In genomic region chr8:109760221-109760620, GRCm38 (mm10) we compare ENCODE assay signal across 16 mouse cellular contexts. TPM values are rescaled to one million over a fixed set of nuclear protein-coding genes. Genes with fewer than 3 reads are reported as not detected.
DNase-seq lines count a peak whose midpoint lies in the region; ATAC-seq and TF ChIP-seq lines count a peak whose summit lies in the region.
"Had no signal": no experiment of that assay in that cellular context is flagged by ENCODE, and none has a peak within 500 bp of the region (broad histone marks: within the 10 kb centered on the region; RNA-seq: fewer than 3 reads in every experiment).

No protein-coding gene starts in this region.

- H3K36me3 ChIP-seq in liver, adult 2 months (ENCODE audit: control insufficient read depth, insufficient read depth, low read length): no peaks in the 10 kb centered on the region
- H3K36me3 ChIP-seq in C2C12 (ENCODE audit: control insufficient read depth, insufficient read depth): no peaks in the 10 kb centered on the region
- H3K36me3 ChIP-seq: midbrain, embryonic 10.5 days; neural tube, embryonic 15.5 days; stomach, embryonic 15.5 days had no signal

- TF ChIP-seq CTCF in liver, adult 2 months (IDR thresholded peaks at IDR 0.05; ENCODE audit: low read depth, low read length): no peak
- TF ChIP-seq CTCF in C2C12 (IDR thresholded peaks at IDR 0.05; ENCODE audit: control insufficient read depth, insufficient read depth, insufficient read length): no peak

- H3K27me3 ChIP-seq in liver, adult 2 months (ENCODE audit: control insufficient read depth, insufficient read depth, low read length): no peaks in the 10 kb centered on the region
- no peaks in the 10 kb centered on the region for H3K27me3 ChIP-seq in C2C12 (ENCODE audit: control insufficient read depth, insufficient read depth, insufficient read length)
- H3K27me3 ChIP-seq: neural tube, embryonic 15.5 days; Patski; stomach, embryonic 15.5 days had no signal

- H3K27ac ChIP-seq in liver, adult 2 months (replicated peaks; ENCODE audit: insufficient read depth, low read depth, low read length): no peak overlapping the region
- H3K27ac ChIP-seq: midbrain, embryonic 10.5 days; neural tube, embryonic 15.5 days; stomach, embryonic 15.5 days had no signal

- 0% methylated on average over 1 of the region's 1 CpGs for WGBS in liver, adult 2 months

- no peak overlapping the region for H3K4me3 ChIP-seq in liver, adult 2 months (ENCODE audit: insufficient read depth, low read depth, low read length)
- no peak overlapping the region for H3K4me3 ChIP-seq in C2C12 (ENCODE audit: insufficient read depth, poor library complexity, severe bottlenecking)
- H3K4me3 ChIP-seq: erythroblast, embryonic 14.5 days; midbrain, embryonic 10.5 days; neural tube, embryonic 15.5 days; stomach, embryonic 15.5 days had no signal

- no peak overlapping the region for H3K9ac ChIP-seq in liver, adult 2 months (ENCODE audit: low read depth, low read length)
- H3K9ac ChIP-seq: forebrain, postnatal 0 days; lung, embryonic 14.5 days; neural tube, embryonic 15.5 days; stomach, embryonic 15.5 days had no signal

- peak; percentile 35 to 69 for DNase-seq in adrenal gland, adult (ENCODE audit: inconsistent age in 2 of 2, low spot score in 1 of 2)
- DNase-seq in adrenal gland, postnatal 4 days (ENCODE audit: low spot score in 2 of 2): no peak
- peak; percentile 87 for DNase-seq in liver, adult 2 months (ENCODE audit: extremely low read depth, low read depth, low spot score)
- no peak for DNase-seq in liver
- DNase-seq in kidney, adult 9 months: peak; percentile 59
- no peak for DNase-seq in spleen, postnatal 14 days (ENCODE audit: low spot score in 2 of 2)
- DNase-seq: forebrain, postnatal 0 days; lung, embryonic 14.5 days had no signal

- no peaks in the 10 kb centered on the region for H3K79me2 ChIP-seq in liver, adult 2 months (ENCODE audit: control insufficient read depth, insufficient read depth, low read length)
- H3K79me2 ChIP-seq in C2C12 (ENCODE audit: control insufficient read depth, insufficient read depth): no peaks in the 10 kb centered on the region

- no peaks in the 10 kb centered on the region for H3K79me3 ChIP-seq in C2C12 (ENCODE audit: low read depth)

- TF ChIP-seq POLR2A in liver, adult 2 months (IDR thresholded peaks at IDR 0.05; ENCODE audit: extremely low read depth, insufficient read depth, low read length): no peak

- no peak for ATAC-seq in erythroblast, adult 5-6 weeks (replicated peaks; ENCODE audit: low FRiP score, poor library complexity, severe bottlenecking)
- ATAC-seq: forebrain, postnatal 0 days; hindbrain, embryonic 16.5 days; Patski had no signal

- H3K4me1 ChIP-seq in liver, adult 2 months (ENCODE audit: control insufficient read depth, insufficient read depth, low read length): no peaks in the 10 kb centered on the region; the same call in 1 of the 2 replicates
- H3K4me1 ChIP-seq: midbrain, embryonic 10.5 days; neural tube, embryonic 15.5 days; stomach, embryonic 15.5 days had no signal

- H3ac ChIP-seq in C2C12 (ENCODE audit: control insufficient read depth, insufficient read length, low read depth): no peak overlapping the region

TF ChIP-seq in C2C12, 6 proteins besides CTCF, POLR2A, EP300 and RAD21:
- TF ChIP-seq MYOG (IDR thresholded peaks at IDR 0.05; ENCODE audit: control insufficient read depth, extremely low read depth, insufficient read length): no peak
- TF ChIP-seq USF1 (IDR thresholded peaks at IDR 0.05; ENCODE audit: low read depth): no peak
- TF ChIP-seq CEBPB (IDR thresholded peaks at IDR 0.05; ENCODE audit: low read depth): peak; percentile 32
- TF ChIP-seq MAX (IDR thresholded peaks at IDR 0.05): no peak
- no peak for TF ChIP-seq MYOD1 (IDR thresholded peaks at IDR 0.05; ENCODE audit: control insufficient read depth, insufficient read length, low read depth)
- TF ChIP-seq FOSL1 (IDR thresholded peaks at IDR 0.05; ENCODE audit: insufficient read depth, low read length, poor library complexity, severe bottlenecking): no peak

RNA-seq across cellular contexts. Expression of gene Ap1g1, which starts 18.1 kb away (rescaled TPM):
- total RNA-seq in adrenal gland, postnatal 4 days (2021): 10 to 100 TPM; 88.5 to 90.0 TPM
- 54.8 and 57.8 TPM in 2 replicates for total RNA-seq in liver, adult 2 months (2014; rRNA removed)
- polyA plus RNA-seq in liver, adult 2 months (2012; rRNA removed): 28.0 and 28.2 TPM in 2 replicates
- 25.6 TPM for polyA plus RNA-seq in C2C12 (2012; fragmentation: generic; extraction: Trizol)
- total RNA-seq in erythroblast, adult 5-6 weeks (2015; ENCODE audit: low replicate concordance): 35.7 and 85.7 TPM in 2 replicates
- total RNA-seq in erythroblast, adult 5-6 weeks (2017; ENCODE audit: low replicate concordance): 26.2 and 55.2 TPM in 2 replicates

RNA-seq across cellular contexts. Expression of gene Atxn1l, which starts 22.7 kb away (rescaled TPM):
- total RNA-seq in adrenal gland, postnatal 4 days (2021): 10 to 100 TPM; 57.5 to 61.5 TPM
- total RNA-seq in liver, adult 2 months (2014; rRNA removed): 6.3 and 7.5 TPM in 2 replicates
- 5.9 and 6.2 TPM in 2 replicates for polyA plus RNA-seq in liver, adult 2 months (2012; rRNA removed)
- 12.0 TPM for polyA plus RNA-seq in C2C12 (2012; fragmentation: generic; extraction: Trizol)
- 1.3 and 5.6 TPM in 2 replicates for total RNA-seq in erythroblast, adult 5-6 weeks (2015; ENCODE audit: low replicate concordance)
- 3.5 and 4.3 TPM in 2 replicates for total RNA-seq in erythroblast, adult 5-6 weeks (2017; ENCODE audit: low replicate concordance)

RNA-seq across cellular contexts. Expression of gene Zfp821, which starts 54.9 kb away (rescaled TPM):
- total RNA-seq in adrenal gland, postnatal 4 days (2021): 10 to 100 TPM; 23.3 to 26.1 TPM
- total RNA-seq in liver, adult 2 months (2014; rRNA removed): 1.7 and 1.8 TPM in 2 replicates
- 0.73 and 0.97 TPM in 2 replicates for polyA plus RNA-seq in liver, adult 2 months (2012; rRNA removed)
- 9.9 TPM for polyA plus RNA-seq in C2C12 (2012; fragmentation: generic; extraction: Trizol)
- total RNA-seq in erythroblast, adult 5-6 weeks (2015; ENCODE audit: low replicate concordance): 1.7 and 5.9 TPM in 2 replicates
- 9.6 and 12.0 TPM in 2 replicates for total RNA-seq in erythroblast, adult 5-6 weeks (2017; ENCODE audit: low replicate concordance)

Comparison
In these comparisons a context has a peak if more than half of its experiments do, and no peak if none do; other contexts are left out.
1. DNase-seq: peak in adrenal gland, adult (2 of 2), liver, adult 2 months (single experiment) and kidney, adult 9 months (single experiment); none in adrenal gland, postnatal 4 days (0 of 2), liver (single experiment) and spleen, postnatal 14 days (0 of 2).